Mouse (Mus musculus): ENCODE measurements at regions not wholly inside any gene's neighbourhood (a gene's known extent, or its start where the extent isn't known, plus 50 kb on each side); places are given as distances from the start of the nearest gene placed in this dataset.

GRCm38 (mm10) chr10:114963656-114964055 is 161.5 kb upstream of the Trhde start:
- H3K36me3 ChIP-seq (ENCODE audit: insufficient read depth, low read length), result no peaks in the 10 kb centered on the region
- H3K9ac ChIP-seq (replicated peaks; ENCODE audit: low read length), result no peak overlapping the region
- no peaks in the 10 kb centered on the region for H3K27me3 ChIP-seq (ENCODE audit: insufficient read depth, low read length)
- H3K27ac ChIP-seq (ENCODE audit: low read length), result no peak overlapping the region
- H3K9me3 ChIP-seq (ENCODE audit: low read length), result no peaks in the 10 kb centered on the region
- no peak overlapping the region for H3K4me2 ChIP-seq (replicated peaks; ENCODE audit: low read depth, low read length)
- ATAC-seq (ENCODE audit: low FRiP score, low TSS enrichment), result no peak
- H3K4me1 ChIP-seq (ENCODE audit: insufficient read depth, low read length), result no peaks in the 10 kb centered on the region
- H3K4me3 ChIP-seq (ENCODE audit: low read length), result no peak overlapping the region
- 74% methylated on average over 2 of the region's 2 CpGs for WGBS

DNA sequence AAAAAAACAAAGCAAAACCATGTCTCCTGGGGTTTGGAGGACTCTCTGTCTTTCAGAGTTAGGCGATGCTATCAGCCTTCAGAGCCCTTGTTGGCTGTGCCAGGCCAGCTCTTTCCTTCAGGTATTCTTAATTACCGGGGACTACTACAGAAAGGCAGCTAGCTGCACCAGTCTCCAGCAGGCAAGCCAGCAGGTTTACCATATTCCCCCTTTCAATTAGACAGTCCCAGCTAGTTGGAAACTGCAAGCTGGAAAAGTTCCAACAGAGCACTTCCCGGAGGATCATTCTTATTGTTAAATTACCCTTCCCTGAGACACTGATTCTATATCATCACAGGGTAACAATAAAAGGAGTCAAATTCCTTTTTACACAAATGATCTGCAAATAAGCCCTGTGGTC is 155.8 kb upstream of the Trhde start:
- Histone ChIP-seq H3K4me1 (ENCODE audit: insufficient read depth, low read length) (no peaks in the 10 kb centered on the region), H3K36me3 (ENCODE audit: insufficient read depth, low read length) (no peaks in the 10 kb centered on the region), H3K4me2 (replicated peaks; ENCODE audit: low read depth, low read length) (no peak overlapping the region), H3K27ac (ENCODE audit: low read length) (no peak overlapping the region), H3K27me3 (ENCODE audit: insufficient read depth, low read length) (no peaks in the 10 kb centered on the region), H3K4me3 (ENCODE audit: low read length) (no peak overlapping the region), H3K9me3 (ENCODE audit: low read length) (no peaks in the 10 kb centered on the region), H3K9ac (replicated peaks; ENCODE audit: low read length) (no peak overlapping the region)
- no peak for ATAC-seq (ENCODE audit: low FRiP score, low TSS enrichment)
- WGBS, result 34% methylated on average over 3 of the region's 3 CpGs

- Histone ChIP-seq H3K27me3 (ENCODE audit: insufficient read depth, low read length) (no peaks in the 10 kb centered on the region), H3K4me2 (replicated peaks; ENCODE audit: low read depth, low read length) (no peak overlapping the region), H3K9me3 (ENCODE audit: low read length) (no peaks in the 10 kb centered on the region), H3K27ac (ENCODE audit: low read length) (no peak overlapping the region), H3K36me3 (ENCODE audit: insufficient read depth, low read length) (no peaks in the 10 kb centered on the region), H3K9ac (replicated peaks; ENCODE audit: low read length) (no peak overlapping the region), H3K4me1 (ENCODE audit: insufficient read depth, low read length) (no peaks in the 10 kb centered on the region), H3K4me3 (ENCODE audit: low read length) (no peak overlapping the region)
- ATAC-seq (ENCODE audit: low FRiP score, low TSS enrichment), result no peak
- WGBS, result 85% methylated on average over 6 of the region's 6 CpGs
Measured at GRCm38 (mm10) chr10:114956257-114956656, 154.2 kb upstream of the Trhde start.

DNA sequence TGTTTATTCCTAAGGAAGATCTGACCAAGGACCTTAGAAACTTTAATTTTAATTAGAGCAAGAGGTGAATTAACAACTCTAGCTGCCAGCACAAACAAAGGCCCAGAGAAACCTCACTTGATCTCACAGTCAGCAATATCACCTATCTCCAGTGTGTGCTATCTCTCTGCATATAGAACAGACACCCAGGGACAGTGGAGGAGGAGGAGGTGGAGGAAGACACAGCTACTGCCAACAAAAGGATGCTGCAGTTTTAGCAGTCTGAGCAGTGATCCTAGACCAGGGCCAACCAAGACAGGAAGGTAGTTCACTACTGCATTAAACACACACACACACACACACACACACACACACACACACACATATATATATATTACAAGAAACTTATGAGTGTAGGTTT is 153.5 kb upstream of the Trhde start:
- Histone ChIP-seq H3K9me3 (ENCODE audit: low read length) (no peaks in the 10 kb centered on the region), H3K4me1 (ENCODE audit: insufficient read depth, low read length) (no peaks in the 10 kb centered on the region), H3K27ac (ENCODE audit: low read length) (no peak overlapping the region), H3K4me2 (replicated peaks; ENCODE audit: low read depth, low read length) (no peak overlapping the region), H3K4me3 (ENCODE audit: low read length) (no peak overlapping the region), H3K27me3 (ENCODE audit: insufficient read depth, low read length) (no peaks in the 10 kb centered on the region), H3K9ac (replicated peaks; ENCODE audit: low read length) (no peak overlapping the region), H3K36me3 (ENCODE audit: insufficient read depth, low read length) (no peaks in the 10 kb centered on the region)
- ATAC-seq (ENCODE audit: low FRiP score, low TSS enrichment), result no peak

- no peak overlapping the region for H3K4me2 ChIP-seq (replicated peaks; ENCODE audit: low read depth, low read length)
- H3K4me1 ChIP-seq (ENCODE audit: insufficient read depth, low read length), result no peaks in the 10 kb centered on the region
- no peaks in the 10 kb centered on the region for H3K36me3 ChIP-seq (ENCODE audit: insufficient read depth, low read length)
- H3K9ac ChIP-seq (replicated peaks; ENCODE audit: low read length), result no peak overlapping the region
- H3K9me3 ChIP-seq (ENCODE audit: low read length), result no peaks in the 10 kb centered on the region
- 33% methylated on average over 12 of the region's 12 CpGs for WGBS
- H3K27me3 ChIP-seq (ENCODE audit: insufficient read depth, low read length), result no peaks in the 10 kb centered on the region
- ATAC-seq (ENCODE audit: low FRiP score, low TSS enrichment), result no peak
- no peak overlapping the region for H3K4me3 ChIP-seq (ENCODE audit: low read length)
- no peak overlapping the region for H3K27ac ChIP-seq (ENCODE audit: low read length)
Measured at GRCm38 (mm10) chr10:114953358-114953757, 151.3 kb upstream of the Trhde start.

GRCm38 (mm10) chr10:114949194-114949593 is 147.1 kb upstream of the Trhde start:
- Histone ChIP-seq H3K36me3 (ENCODE audit: insufficient read depth, low read length) (no peaks in the 10 kb centered on the region), H3K27me3 (ENCODE audit: insufficient read depth, low read length) (no peaks in the 10 kb centered on the region), H3K9me3 (ENCODE audit: low read length) (no peaks in the 10 kb centered on the region), H3K4me1 (ENCODE audit: insufficient read depth, low read length) (no peaks in the 10 kb centered on the region), H3K9ac (replicated peaks; ENCODE audit: low read length) (no peak overlapping the region), H3K4me3 (ENCODE audit: low read length) (no peak overlapping the region), H3K4me2 (replicated peaks; ENCODE audit: low read depth, low read length) (no peak overlapping the region), H3K27ac (ENCODE audit: low read length) (no peak overlapping the region)
- 86% methylated on average over 6 of the region's 6 CpGs for WGBS
- ATAC-seq (ENCODE audit: low FRiP score, low TSS enrichment), result no peak

DNA sequence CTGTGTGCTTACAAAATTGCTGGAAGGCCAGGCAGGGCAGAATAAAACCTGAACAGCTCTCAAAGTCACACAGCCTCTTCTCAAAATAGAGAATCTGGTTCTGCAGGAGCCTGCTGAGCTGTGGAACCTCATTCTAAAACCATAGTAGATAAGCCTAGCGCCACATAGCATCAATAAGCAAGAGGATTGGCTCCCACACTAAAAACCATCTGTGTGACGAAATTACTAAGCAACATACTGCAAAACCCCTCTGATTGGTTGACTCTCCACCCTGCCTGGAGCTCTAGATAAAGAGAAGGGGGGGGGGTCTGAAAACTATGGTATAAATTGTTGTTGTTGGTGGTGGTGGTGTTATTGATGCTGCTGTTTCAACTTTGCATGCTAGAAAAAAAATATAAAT is 122.6 kb upstream of the Trhde start:
- Histone ChIP-seq H3K36me3 (ENCODE audit: insufficient read depth, low read length) (no peaks in the 10 kb centered on the region), H3K27me3 (ENCODE audit: insufficient read depth, low read length) (no peaks in the 10 kb centered on the region), H3K4me3 (ENCODE audit: low read length) (no peak overlapping the region), H3K4me1 (ENCODE audit: insufficient read depth, low read length) (no peaks in the 10 kb centered on the region), H3K4me2 (replicated peaks; ENCODE audit: low read depth, low read length) (no peak overlapping the region), H3K9me3 (ENCODE audit: low read length) (no peaks in the 10 kb centered on the region), H3K9ac (replicated peaks; ENCODE audit: low read length) (no peak overlapping the region), H3K27ac (ENCODE audit: low read length) (no peak overlapping the region)
- no peak for ATAC-seq (ENCODE audit: low FRiP score, low TSS enrichment)
- 80% methylated on average over 2 of the region's 2 CpGs for WGBS

DNA sequence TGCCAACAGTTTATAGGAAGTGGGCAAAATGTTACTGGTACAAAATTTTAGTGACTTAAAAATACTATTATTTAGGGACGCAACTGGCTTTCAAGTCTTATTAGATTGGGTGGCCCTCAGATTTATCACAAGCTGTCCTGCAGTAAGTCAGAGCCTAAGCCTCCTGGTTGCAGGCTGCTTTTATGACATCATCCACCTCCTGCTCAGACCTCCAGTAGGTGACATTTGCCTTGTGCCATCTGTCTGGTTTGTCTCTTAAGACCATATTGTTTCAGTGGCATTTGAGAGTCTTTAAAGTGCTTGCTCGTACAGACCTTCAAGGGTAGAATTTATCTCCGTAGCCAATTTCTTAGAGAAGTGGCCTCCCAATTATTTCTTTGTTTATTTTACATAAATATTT is 111.9 kb upstream of the Trhde start:
- 46% methylated on average over 3 of the region's 3 CpGs for WGBS
- no peak for ATAC-seq (ENCODE audit: low FRiP score, low TSS enrichment)
- no peak overlapping the region for H3K4me2 ChIP-seq (replicated peaks; ENCODE audit: low read depth, low read length)
- H3K27ac ChIP-seq (ENCODE audit: low read length), result no peak overlapping the region
- H3K9me3 ChIP-seq (ENCODE audit: low read length), result peaks cover 3% of the 10 kb centered on the region; the same call in 1 of the 2 replicates
- H3K9ac ChIP-seq (replicated peaks; ENCODE audit: low read length), result no peak overlapping the region
- H3K4me3 ChIP-seq (ENCODE audit: low read length), result no peak overlapping the region
- H3K27me3 ChIP-seq (ENCODE audit: insufficient read depth, low read length), result no peaks in the 10 kb centered on the region
- no peaks in the 10 kb centered on the region for H3K36me3 ChIP-seq (ENCODE audit: insufficient read depth, low read length)
- no peaks in the 10 kb centered on the region for H3K4me1 ChIP-seq (ENCODE audit: insufficient read depth, low read length)

DNA sequence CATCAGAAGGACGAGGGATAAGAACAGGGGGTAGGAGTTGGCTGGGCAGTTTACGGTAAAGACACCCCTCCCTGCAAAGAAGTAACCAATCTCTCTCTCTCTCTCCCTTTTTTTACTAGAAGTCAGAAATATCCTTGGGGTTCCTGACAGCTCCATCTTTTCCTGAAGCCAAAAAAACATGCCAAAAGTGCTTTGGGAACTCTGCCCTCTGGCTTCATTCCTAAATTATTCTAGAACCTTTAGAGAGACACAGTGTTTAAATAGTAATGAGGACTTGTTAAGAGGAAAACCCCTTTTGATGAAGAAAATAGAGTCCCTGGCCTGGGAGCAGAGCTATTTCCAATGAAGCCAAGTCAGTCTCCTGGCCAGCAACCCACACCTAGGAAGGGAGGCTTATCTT is 89.8 kb upstream of the Trhde start:
- no peak overlapping the region for H3K27ac ChIP-seq (ENCODE audit: low read length)
- no peak overlapping the region for H3K4me2 ChIP-seq (replicated peaks; ENCODE audit: low read depth, low read length)
- H3K36me3 ChIP-seq (ENCODE audit: insufficient read depth, low read length), result no peaks in the 10 kb centered on the region
- no peak overlapping the region for H3K4me3 ChIP-seq (ENCODE audit: low read length)
- 85% methylated on average over 2 of the region's 2 CpGs for WGBS
- H3K9ac ChIP-seq (replicated peaks; ENCODE audit: low read length), result no peak overlapping the region
- H3K9me3 ChIP-seq (ENCODE audit: low read length), result no peaks in the 10 kb centered on the region
- no peaks in the 10 kb centered on the region for H3K4me1 ChIP-seq (ENCODE audit: insufficient read depth, low read length)
- ATAC-seq (ENCODE audit: low FRiP score, low TSS enrichment), result no peak
- no peaks in the 10 kb centered on the region for H3K27me3 ChIP-seq (ENCODE audit: insufficient read depth, low read length)

DNA sequence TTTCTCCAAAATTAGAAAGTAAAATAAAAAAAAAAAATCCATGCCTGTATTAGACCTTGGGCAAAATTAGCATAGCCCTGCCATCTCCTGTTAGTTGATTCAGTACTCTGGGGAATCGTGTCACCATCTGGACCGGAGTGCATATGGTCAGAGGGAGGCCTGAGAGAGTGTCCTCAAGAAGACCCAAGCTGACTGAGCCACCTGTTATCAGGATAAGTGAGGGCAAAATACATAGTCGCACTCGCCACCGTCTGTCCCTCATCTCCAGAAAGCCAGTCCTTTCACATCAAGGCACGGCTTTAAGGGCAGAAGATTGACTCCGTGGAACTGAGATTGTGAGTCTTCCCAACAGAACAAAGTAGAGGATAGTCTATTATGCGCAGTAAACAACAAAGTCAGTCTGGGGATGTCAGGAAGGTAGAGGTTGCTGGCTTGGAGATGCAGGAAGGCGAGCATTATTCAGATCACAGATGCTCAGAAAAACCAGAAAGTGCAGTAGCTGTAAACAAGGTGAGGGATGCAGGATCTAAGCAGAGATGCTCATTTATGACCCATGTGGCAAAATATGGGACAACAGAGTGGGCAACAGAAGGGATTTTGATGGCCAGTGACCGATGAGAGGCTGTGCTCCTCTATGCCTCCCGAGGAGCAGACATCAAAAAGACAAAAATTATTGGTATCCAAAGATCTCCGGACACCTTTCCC is 88.8 kb upstream of the Trhde start:
- Histone ChIP-seq H3K9me3 (ENCODE audit: low read length) (no peaks in the 10 kb centered on the region), H3K36me3 (ENCODE audit: insufficient read depth, low read length) (no peaks in the 10 kb centered on the region), H3K9ac (replicated peaks; ENCODE audit: low read length) (no peak overlapping the region), H3K4me2 (replicated peaks; ENCODE audit: low read depth, low read length) (no peak overlapping the region), H3K27ac (ENCODE audit: low read length) (no peak overlapping the region), H3K4me1 (ENCODE audit: insufficient read depth, low read length) (no peaks in the 10 kb centered on the region), H3K27me3 (ENCODE audit: insufficient read depth, low read length) (no peaks in the 10 kb centered on the region), H3K4me3 (ENCODE audit: low read length) (no peak overlapping the region)
- WGBS, result 88% methylated on average over 12 of the region's 12 CpGs
- no peak for ATAC-seq (ENCODE audit: low FRiP score, low TSS enrichment)

Measured in kidney, embryonic 16.5 days (tissue).